Mouse (Mus musculus) CH12.LX (cell line): Measurements from ENCODE around the gene Wwp2. TPM values are rescaled to one million over a fixed set of nuclear protein-coding genes. Genes with fewer than 3 reads are reported as not detected.

ENCODE experiments used
- DNase-seq: peaks from one replicate; pipeline ENCODE4 v3.0.0-alpha.2; 2013; ENCODE audit errors: extremely low read depth
- H3K27ac ChIP-seq: 2 replicates; pipeline ENCODE4 v1.5.1; 2012; ENCODE audit warnings: low read depth, mild to moderate bottlenecking, control low read depth, moderate library complexity; ENCODE audit not compliant: insufficient read depth
- H3K27me3 ChIP-seq: replicated peaks from 2 replicates; pipeline ENCODE3; 2012; ENCODE audit warnings: inconsistent platforms
- H3K36me3 ChIP-seq, 2 experiments: replicated peaks in 1 of 2; 2 replicates each; pipeline versions ENCODE3 to v1.6.1; 2012; ENCODE audit warnings: inconsistent platforms in 1 of 2, low read length in 1 of 2, mild to moderate bottlenecking in 1 of 2, mixed read lengths in 1 of 2, moderate library complexity in 1 of 2; ENCODE audit not compliant: control insufficient read depth in 1 of 2, insufficient read depth in 1 of 2
- H3K4me1 ChIP-seq, 2 experiments: 2 replicates each; pipeline ENCODE4 v1.6.1; 2012; ENCODE audit warnings: inconsistent platforms in 1 of 2, moderate library complexity in 1 of 2; ENCODE audit not compliant: insufficient read depth in 2 of 2, control insufficient read depth in 1 of 2
- H3K4me2 ChIP-seq: 2 replicates; pipeline ENCODE4 v1.6.1; 2012; ENCODE audit warnings: low read depth, mild to moderate bottlenecking, control low read depth; ENCODE audit not compliant: poor library complexity, insufficient read depth, severe bottlenecking
- H3K4me3 ChIP-seq, 3 experiments: fragments of 150-350 bp in 1 of 3; sonication (generic) in 1 of 3; replicated peaks in 1 of 3; 2 replicates each; pipeline versions ENCODE3 to v1.5.1; 2011 to 2012; ENCODE audit warnings: low read depth in 2 of 3, low read length in 2 of 3, mild to moderate bottlenecking in 2 of 3, moderate library complexity in 2 of 3, control low read depth in 1 of 3, improper control_type of control experiment in 1 of 3, inconsistent platforms in 1 of 3, mixed read lengths in 1 of 3; ENCODE audit not compliant: poor library complexity in 1 of 3
- H3K79me2 ChIP-seq: replicated peaks from 2 replicates; pipeline ENCODE4 v1.6.1; 2012; ENCODE audit warnings: mild to moderate bottlenecking, moderate library complexity; ENCODE audit not compliant: control insufficient read depth, poor library complexity, insufficient read depth, severe bottlenecking; ENCODE audit errors: extremely low read depth
- H3K9ac ChIP-seq: 2 replicates; pipeline ENCODE4 v1.6.1; 2012; ENCODE audit warnings: low read depth, mild to moderate bottlenecking, control low read depth, moderate library complexity; ENCODE audit not compliant: insufficient read depth
- H3K9me3 ChIP-seq: replicated peaks from 2 replicates; pipeline ENCODE3; 2012; ENCODE audit warnings: low read length, inconsistent platforms, mixed read lengths
- BHLHE40 ChIP-seq: IDR thresholded peaks from 2 replicates; pipeline ENCODE4 v1.6.1; 2011; ENCODE audit warnings: mild to moderate bottlenecking, low read depth, low read length, improper control_type of control experiment
- CHD2 ChIP-seq: IDR thresholded peaks from 2 replicates; pipeline ENCODE4 v1.6.1; 2011; ENCODE audit warnings: low read length, improper control_type of control experiment
- CTCF ChIP-seq, 2 experiments: IDR thresholded peaks in 1 of 2; conservative IDR thresholded peaks in 1 of 2; 2 replicates each; pipeline ENCODE4 v1.5.1; 2011 to 2012; ENCODE audit warnings: low read depth in 2 of 2, low read length in 2 of 2, improper control_type of control experiment in 1 of 2, inconsistent platforms in 1 of 2, mild to moderate bottlenecking in 1 of 2, moderate library complexity in 1 of 2
- E2F4 ChIP-seq: IDR thresholded peaks from 2 replicates; pipeline ENCODE4 v1.6.1; 2011; ENCODE audit warnings: low read depth, low read length, improper control_type of control experiment; ENCODE audit not compliant: insufficient replicate concordance
- ELF1 ChIP-seq: IDR thresholded peaks from 2 replicates; pipeline ENCODE4 v1.6.1; 2014; ENCODE audit warnings: low read depth, mild to moderate bottlenecking, inconsistent platforms, low read length, improper control_type of control experiment
- ETS1 ChIP-seq: conservative IDR thresholded peaks from 2 replicates; pipeline ENCODE4 v1.6.1; 2012; ENCODE audit warnings: low read depth, mild to moderate bottlenecking, inconsistent platforms, low read length, improper control_type of control experiment, moderate library complexity
- GABPA ChIP-seq: IDR thresholded peaks from 2 replicates; pipeline ENCODE4 v1.6.1; 2012; ENCODE audit warnings: low read depth, low read length, improper control_type of control experiment, inconsistent platforms; ENCODE audit not compliant: insufficient replicate concordance
- KAT2A ChIP-seq: IDR thresholded peaks from 2 replicates; pipeline ENCODE4 v1.6.1; 2012; ENCODE audit warnings: low read length, improper control_type of control experiment, inconsistent platforms; ENCODE audit not compliant: insufficient replicate concordance
- MAFK ChIP-seq: IDR thresholded peaks from 2 replicates; pipeline ENCODE4 v1.6.1; 2011; ENCODE audit warnings: low read length, improper control_type of control experiment; ENCODE audit not compliant: insufficient replicate concordance
- MAX ChIP-seq: IDR thresholded peaks from 2 replicates; pipeline ENCODE4 v1.6.1; 2011; ENCODE audit warnings: low read length, improper control_type of control experiment
- NELFE ChIP-seq: IDR thresholded peaks from 2 replicates; pipeline ENCODE4 v1.6.1; 2011; ENCODE audit warnings: low read depth, low read length, improper control_type of control experiment
- PAX5 ChIP-seq: IDR thresholded peaks from 2 replicates; pipeline ENCODE4 v1.6.1; 2012; ENCODE audit warnings: low read length, inconsistent platforms, mixed read lengths
- POLR2AphosphoS2 ChIP-seq: IDR thresholded peaks from 2 replicates; pipeline ENCODE4 v1.6.1; 2011; ENCODE audit warnings: low read depth, low read length, improper control_type of control experiment
- RCOR1 ChIP-seq: conservative IDR thresholded peaks from 2 replicates; pipeline ENCODE4 v1.6.1; 2012; ENCODE audit warnings: low read depth, mild to moderate bottlenecking, inconsistent platforms, low read length, improper control_type of control experiment
- UBTF ChIP-seq: IDR thresholded peaks from 2 replicates; pipeline ENCODE4 v1.6.1; 2012; ENCODE audit warnings: low read depth, mild to moderate bottlenecking, inconsistent platforms, low read length, improper control_type of control experiment, moderate library complexity
- USF2 ChIP-seq: conservative IDR thresholded peaks from 2 replicates; pipeline ENCODE4 v1.6.1; 2011; ENCODE audit warnings: low read depth, low read length, improper control_type of control experiment
- dilution Hi-C: fragments of 300-500 bp; cut with MboI; formaldehyde crosslinking; loops from 2 replicates; pipeline ENCODE4 v1.14.3; 2020; ENCODE audit warnings: low sequenced_read_pairs; ENCODE audit not compliant: extremely low pct_unique_long_range_greater_than_20kb, extremely low pct_ligation_motif_present
- in situ Hi-C: fragments of 300-500 bp; cut with MboI; formaldehyde crosslinking; loops from 3 replicates; pipeline ENCODE4 v1.14.3; 2019; ENCODE audit warnings: low sequenced_read_pairs, low pct_ligation_motif_present, low pct_unique_long_range_greater_than_20kb, mixed read lengths
- polyA plus RNA-seq: library from polyadenylated mRNA; unstranded; fragments of >175 nt; gene quantifications from 2 replicates; pipeline ENCODE4 v1.2.1, GENCODE M21; 2012; ENCODE audit warnings: low read depth; ENCODE audit not compliant: insufficient read length
- total RNA-seq, 2 experiments: library from RNA; depleted of rRNA; stranded (reverse); fragments of 300-350 nt in 1 of 2; fragments of >200 nt in 1 of 2; gene quantifications; 2 replicates each; pipeline ENCODE4 v1.2.3; 2012 to 2014

The Wwp2 gene
- total and polyA plus RNA-seq, 3 experiments = 13.5 to 30.3 (median 20.7) TPM

DNA sequence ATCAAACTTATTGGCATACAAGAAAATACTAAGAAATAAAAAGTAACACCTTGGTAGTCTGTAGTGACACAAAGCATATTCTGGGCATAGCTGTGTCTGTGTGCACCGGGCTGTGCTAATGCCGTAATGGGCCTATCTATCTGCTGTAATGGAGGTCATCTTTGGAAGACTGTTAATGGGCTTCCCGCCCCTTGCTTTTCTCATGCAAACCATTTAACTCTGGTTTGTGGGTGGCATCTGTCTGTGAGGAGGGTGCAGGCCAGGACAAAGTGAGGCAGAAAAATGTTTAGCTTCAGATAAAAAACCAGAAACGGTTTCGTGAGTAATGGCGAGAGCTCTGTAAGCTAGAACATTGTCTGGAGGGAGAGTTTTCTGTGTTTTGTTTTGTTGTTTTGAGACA is 158.7 kb downstream of the Wwp2 start:
- Histone ChIP-seq H3K4me3 (no peak overlapping the region), H3K4me1 (no peaks in the 10 kb centered on the region), H3K27me3 (no peaks in the 10 kb centered on the region), H3K79me2 (no peaks in the 10 kb centered on the region), H3K9me3 (peaks cover 2% of the 10 kb centered on the region), H3K27ac (no peak overlapping the region), H3K9ac (no peak overlapping the region), H3K4me2 (no peak overlapping the region), H3K36me3 (no peaks in the 10 kb centered on the region)
- DNase-seq = no peak
- in situ Hi-C loops = no loop called here
- dilution Hi-C loops = no loop called here
- no peak for TF ChIP-seq PAX5
- no peak for TF ChIP-seq MAX
- no peak for TF ChIP-seq E2F4
- TF ChIP-seq ETS1 = no peak
- no peak for TF ChIP-seq USF2
- TF ChIP-seq MAFK = no peak
- TF ChIP-seq CHD2 = no peak

DNA sequence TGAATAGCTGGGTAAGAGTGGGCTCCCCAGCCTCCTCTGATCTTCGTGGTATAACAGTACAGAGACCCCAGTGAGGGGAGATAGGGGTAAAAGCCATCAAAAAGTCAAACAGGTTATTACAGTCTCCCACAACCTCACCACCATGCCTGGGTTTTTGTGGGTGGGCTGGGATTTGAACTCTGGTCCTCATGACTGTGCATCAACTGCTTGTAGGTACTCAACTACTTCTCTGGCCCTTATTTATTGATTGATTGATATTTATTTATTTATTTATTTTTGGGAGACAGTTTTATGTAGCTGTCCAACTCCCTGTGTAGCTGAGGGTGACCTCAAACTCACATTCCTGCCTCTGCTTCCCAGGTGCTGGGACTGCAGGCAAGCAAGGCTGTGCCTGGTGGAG is 161.6 kb downstream of the Wwp2 start:
- in situ Hi-C loops (no loop called here), dilution Hi-C loops (no loop called here)
- DNase-seq = no peak
- H3K79me2 ChIP-seq = no peaks in the 10 kb centered on the region
- no peak overlapping the region for H3K27ac ChIP-seq
- H3K4me3 ChIP-seq = no peak overlapping the region
- no peaks in the 10 kb centered on the region for H3K27me3 ChIP-seq
- no peak overlapping the region for H3K9ac ChIP-seq
- no peak overlapping the region for H3K4me2 ChIP-seq
- TF ChIP-seq RCOR1 (no peak), CHD2 (no peak), MAX (no peak), ELF1 (no peak), MAFK (no peak), NELFE (no peak), POLR2AphosphoS2 (no peak), UBTF (no peak), BHLHE40 (no peak), GABPA (no peak), KAT2A (no peak), CTCF (conservative IDR thresholded peaks at IDR 0.05 in 1 of 2, IDR thresholded peaks at IDR 0.05 in 1 of 2; ENCODE audit: low read depth in 2 of 2, low read length in 2 of 2) (no peak), E2F4 (no peak)
- H3K36me3 ChIP-seq = no peaks in the 10 kb centered on the region
- no peaks in the 10 kb centered on the region for H3K4me1 ChIP-seq
- peaks cover 2% of the 10 kb centered on the region for H3K9me3 ChIP-seq
